9 mouse cellular contexts compared by ENCODE assay signal in the genomic region with DNA sequence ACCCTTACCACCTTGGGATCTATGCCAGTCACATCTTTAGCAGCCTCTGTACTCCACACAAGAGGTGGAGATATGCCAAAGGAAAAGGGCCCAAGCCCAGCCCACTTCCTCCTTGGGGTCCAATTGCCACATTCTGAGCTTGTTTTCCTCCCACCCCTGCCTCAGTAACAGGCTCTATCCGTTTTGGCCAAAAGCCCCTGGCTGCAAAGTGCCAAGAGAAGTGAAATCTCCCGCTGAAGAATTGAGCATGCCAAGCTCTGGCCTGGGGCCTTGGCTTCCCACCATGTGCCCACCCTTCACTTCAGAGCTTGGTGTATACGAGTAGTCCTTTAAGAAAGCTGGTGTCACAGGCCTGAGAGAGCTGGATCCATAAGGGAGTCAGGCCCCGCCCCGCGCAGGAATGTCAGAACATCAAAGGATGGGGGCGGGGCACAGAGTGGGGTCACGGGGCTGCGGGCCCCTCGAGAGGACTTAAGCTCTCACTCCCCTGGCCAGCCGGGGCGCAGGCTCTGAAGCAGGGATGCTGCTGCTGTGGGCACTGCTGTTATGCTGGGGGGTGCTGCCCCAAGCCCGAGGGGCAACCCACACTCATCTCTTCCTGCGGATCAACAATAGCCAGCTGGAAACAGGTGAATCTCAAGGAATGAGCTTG. TPM values are rescaled to one million over a fixed set of nuclear protein-coding genes. Genes with fewer than 3 reads are reported as not detected.
DNase-seq lines count a peak whose midpoint lies in the region; ATAC-seq and TF ChIP-seq lines count a peak whose summit lies in the region.
"Had no signal": no experiment of that assay in that cellular context is flagged by ENCODE, and none has a peak within 500 bp of the region (broad histone marks: within the 10 kb centered on the region; RNA-seq: fewer than 3 reads in every experiment).

TSS of gene Bpifb5 (plus strand) at position 478 of the 652 bp plus-strand sequence.

- no peaks in the 10 kb centered on the region for H3K36me3 ChIP-seq in limb, embryonic 14.5 days (ENCODE audit: control insufficient read depth, insufficient read depth, low read length)
- H3K36me3 ChIP-seq in midbrain, postnatal 0 days (ENCODE audit: insufficient read depth, low read length) = no peaks in the 10 kb centered on the region

- peak; percentile 64 for ATAC-seq in limb, embryonic 14.5 days (ENCODE audit: low FRiP score, low read depth)
- ATAC-seq in midbrain, postnatal 0 days (ENCODE audit: low FRiP score) = peak; percentile 82

- H3K27me3 ChIP-seq in limb, embryonic 14.5 days (ENCODE audit: control insufficient read depth, insufficient read depth, low read length) = no peaks in the 10 kb centered on the region
- H3K27me3 ChIP-seq in midbrain, postnatal 0 days (ENCODE audit: insufficient read depth, low read length) = no peaks in the 10 kb centered on the region

- no peak within 1 kb of the TSS; the same call in 1 of the 2 replicates for H3K9ac ChIP-seq in limb, embryonic 14.5 days (ENCODE audit: low read depth, low read length, severe bottlenecking)
- no peak within 1 kb of the TSS for H3K9ac ChIP-seq in midbrain, postnatal 0 days (replicated peaks; ENCODE audit: low read length, poor library complexity, severe bottlenecking)

- no peak within 1 kb of the TSS for H3K4me3 ChIP-seq in limb, embryonic 14.5 days (replicated peaks; ENCODE audit: low read length)
- no peak within 1 kb of the TSS for H3K4me3 ChIP-seq in midbrain, postnatal 0 days (ENCODE audit: low read depth, low read length)
- H3K4me3 ChIP-seq: myocyte had no signal

- 6% methylated on average over 14 of the region's 14 CpGs for WGBS in limb, embryonic 14.5 days
- 8% methylated on average over 14 of the region's 14 CpGs for WGBS in midbrain, postnatal 0 days

- peak; percentile 30 for DNase-seq in adrenal gland, postnatal 10 days
- no peak for DNase-seq in adrenal gland, adult 8-10 months
- DNase-seq in embryo, embryonic 11 days = peak; percentile 82
- DNase-seq in heart, postnatal 4 days = peak; percentile 41
- peak; percentile 75 for DNase-seq in limb, embryonic 14.5 days (ENCODE audit: low spot score)
- DNase-seq in midbrain, postnatal 0 days (ENCODE audit: low spot score) = peak; percentile 93
- DNase-seq in T-cell, adult 2 months (ENCODE audit: low spot score) = no peak
- DNase-seq in gastrocnemius, adult 8-10 months (ENCODE audit: low spot score in 2 of 2) = no peak

- peaks cover 12% of the 10 kb centered on the region for H3K4me1 ChIP-seq in limb, embryonic 14.5 days (ENCODE audit: control insufficient read depth, insufficient read depth, low read length)
- 0 out of 2 replicates have a peak, but pooled peaks cover 8% of the 10 kb centered on the region for H3K4me1 ChIP-seq in midbrain, postnatal 0 days (ENCODE audit: insufficient read depth, low read length)

- no peak for TF ChIP-seq POLR2A in limb, embryonic 14.5 days (IDR thresholded peaks at IDR 0.05; ENCODE audit: borderline replicate concordance, extremely low read depth, insufficient read depth, insufficient read length)

- no peak for TF ChIP-seq CTCF in midbrain, postnatal 0 days (IDR thresholded peaks at IDR 0.05)

- H3K4me2 ChIP-seq in limb, embryonic 14.5 days (replicated peaks; ENCODE audit: low read depth, low read length, severe bottlenecking) = peak within 1 kb of the TSS; percentile 29; the same call in 1 of the 2 replicates
- H3K4me2 ChIP-seq in midbrain, postnatal 0 days (ENCODE audit: low read depth, low read length, poor library complexity, severe bottlenecking) = no peak within 1 kb of the TSS

- H3K9me3 ChIP-seq in limb, embryonic 14.5 days (ENCODE audit: control insufficient read depth, low read length) = no peaks in the 10 kb centered on the region
- no peaks in the 10 kb centered on the region for H3K9me3 ChIP-seq in midbrain, postnatal 0 days (ENCODE audit: low read length)

- no peak within 1 kb of the TSS for H3K27ac ChIP-seq in limb, embryonic 14.5 days (replicated peaks; ENCODE audit: low read depth, low read length)
- 0 out of 2 replicates have a peak within 1 kb of the TSS, but pooled peaks have one; percentile 1 for H3K27ac ChIP-seq in midbrain, postnatal 0 days (ENCODE audit: low read depth, low read length)

RNA-seq across cellular contexts. Expression of gene Bpifb5, which starts in this region (rescaled TPM):
- total RNA-seq in adrenal gland, postnatal 10 days (2021) = under 1 TPM in 1 of 2 experiments, not detected in 1; 0.18 TPM
- total RNA-seq in adrenal gland, adult 8-10 months (2022) = under 1 TPM in 2 of 4 experiments, not detected in 2; 0.24 to 0.35 TPM
- not detected for total RNA-seq in heart, postnatal 4 days (2021)
- polyA plus RNA-seq in limb, embryonic 14.5 days (2012; rRNA removed) = 0.74 and 0.97 TPM in 2 replicates
- polyA plus RNA-seq in limb, embryonic 14.5 days (2014; fragmentation: Nextera tagmentation; extraction: Ambion mirVana) = 0.32 and 0.48 TPM in 2 replicates
- total RNA-seq in midbrain, postnatal 0 days (2014; rRNA removed) = 0.44 and 0.52 TPM in 2 replicates
- polyA plus RNA-seq in midbrain, postnatal 0 days (2015; fragmentation: Nextera tagmentation; extraction: Ambion mirVana) = 0.27 TPM in 1 of 2 replicates, not detected in the other
- not detected for total RNA-seq in gastrocnemius, adult 8-10 months (2022)
- polyA plus RNA-seq: myocyte had no signal

Comparison
In these comparisons a context has a peak if more than half of its experiments do, and no peak if none do; other contexts are left out.
1. Peak in DNase-seq in adrenal gland, postnatal 10 days; RNA of the gene not detected or under 1 TPM.
2. Peak in DNase-seq in heart, postnatal 4 days; RNA of the gene not detected or under 1 TPM.
3. Peak in DNase-seq, ATAC-seq and H3K4me2 ChIP-seq in limb, embryonic 14.5 days; RNA of the gene not detected or under 1 TPM.
4. Peak in DNase-seq, ATAC-seq and H3K27ac ChIP-seq in midbrain, postnatal 0 days; RNA of the gene not detected or under 1 TPM.